Mouse (Mus musculus) layer of hippocampus, adult 11-12 months (tissue): ENCODE results near the gene Tubb1.
A peak's percentile ranks its signal among the peaks of the same experiment; 100 is the strongest.

Source experiments
- DNase-seq: peaks from one replicate; pipeline ENCODE4 v3.0.0; 2022; ENCODE audit warnings: low spot score

Gene Tubb1

DNA sequence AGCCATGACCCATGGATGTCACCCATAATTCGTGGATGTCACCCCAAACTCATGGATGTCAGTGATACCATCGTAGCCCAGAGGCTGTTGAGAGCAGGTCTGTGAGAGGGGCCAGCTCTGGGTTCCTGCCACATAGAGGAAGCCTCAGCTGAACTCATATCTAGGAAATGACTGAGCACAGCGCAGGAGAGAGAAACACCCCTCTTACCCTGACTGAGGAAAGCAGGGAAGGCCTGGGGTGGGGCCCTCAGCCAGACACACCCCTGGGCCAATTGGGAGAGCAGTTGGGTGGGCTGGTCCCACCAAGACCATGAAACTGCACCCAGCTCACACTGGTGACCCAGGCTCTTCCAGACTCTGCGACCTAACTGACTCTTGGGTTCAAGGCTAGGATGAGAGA lies at the start of gene Tubb1:
Tubb1 (plus strand) TSS at position 343 of the 400 bp plus-strand sequence.
- no peak for DNase-seq

DNA sequence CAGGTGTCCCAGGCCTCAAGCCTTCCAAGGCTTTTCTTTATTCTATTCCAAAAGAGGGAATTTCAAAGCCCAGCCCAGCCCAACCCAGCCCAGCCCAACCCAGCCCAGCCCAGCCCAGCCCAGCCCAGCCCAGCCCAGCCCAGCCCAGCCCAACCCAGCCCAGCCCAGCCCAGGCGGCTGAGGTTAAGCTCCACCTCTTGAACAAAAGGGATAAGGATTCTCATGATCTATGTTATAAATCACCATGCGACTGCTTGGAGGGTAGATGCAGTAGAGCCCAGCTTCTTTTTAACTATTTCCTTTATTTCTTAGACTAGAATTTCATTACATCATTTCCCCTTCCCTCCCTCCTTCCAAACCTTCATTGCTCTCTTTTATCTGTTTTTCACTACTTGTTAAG lies 40.3 kb upstream of the Tubb1 start:
- DNase-seq, result no peak

DNA sequence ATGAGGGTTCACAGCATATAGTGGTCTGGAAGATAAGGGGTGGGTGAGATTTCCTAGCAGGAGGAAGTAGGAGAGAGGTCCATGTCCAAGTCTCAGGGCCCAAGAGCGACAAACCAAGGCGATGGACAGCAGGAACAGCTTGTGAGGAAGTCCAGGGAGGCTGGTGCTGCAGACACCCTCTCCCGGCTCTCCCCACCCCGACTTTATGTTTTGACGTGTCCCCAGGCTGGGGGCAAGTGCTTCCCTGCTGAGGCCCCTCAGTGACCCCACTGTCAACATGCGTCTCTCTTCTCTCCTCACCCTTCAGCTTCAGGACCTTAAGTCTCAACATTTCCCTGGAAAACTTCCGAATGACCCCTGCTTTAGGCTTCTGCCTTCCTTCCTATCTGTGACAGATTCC lies 37.4 kb upstream of the Tubb1 start:
- DNase-seq, result no peak

DNA sequence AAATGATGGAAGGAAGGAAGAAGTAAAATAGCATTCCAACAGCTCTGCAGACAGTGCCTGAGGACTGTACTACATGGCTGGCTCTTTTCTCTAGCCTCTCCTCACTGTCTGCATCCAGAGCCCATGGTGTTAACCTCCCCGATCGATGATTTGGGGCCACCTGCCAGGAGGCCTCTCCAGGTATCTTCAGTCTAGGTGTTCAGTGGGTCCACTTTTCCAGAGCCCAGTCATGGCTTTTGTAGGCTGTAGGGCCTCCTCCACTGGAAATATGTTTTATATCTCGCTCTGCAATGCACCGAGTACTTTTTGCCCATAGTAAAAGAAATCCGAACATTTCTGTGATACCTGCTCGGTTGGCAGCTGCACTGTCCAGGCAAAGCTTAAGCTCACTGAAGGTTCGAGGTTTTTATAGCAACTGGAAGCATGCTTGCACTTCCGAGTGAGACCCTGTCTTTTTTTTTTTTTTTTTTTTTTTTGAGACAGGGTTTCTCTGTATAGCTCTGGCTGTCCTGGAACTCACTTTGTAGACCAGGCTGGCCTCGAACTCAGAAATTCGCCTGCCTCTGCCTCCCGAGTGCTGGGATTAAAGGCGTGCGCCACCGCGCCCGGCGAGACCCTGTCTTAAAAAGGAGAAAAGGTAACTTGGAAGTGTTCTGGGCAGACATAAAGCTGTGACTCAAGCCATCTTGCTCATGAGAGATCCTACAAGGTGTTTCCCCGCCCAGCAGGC lies 35.3 kb upstream of the Tubb1 start:
- DNase-seq, result no peak

DNA sequence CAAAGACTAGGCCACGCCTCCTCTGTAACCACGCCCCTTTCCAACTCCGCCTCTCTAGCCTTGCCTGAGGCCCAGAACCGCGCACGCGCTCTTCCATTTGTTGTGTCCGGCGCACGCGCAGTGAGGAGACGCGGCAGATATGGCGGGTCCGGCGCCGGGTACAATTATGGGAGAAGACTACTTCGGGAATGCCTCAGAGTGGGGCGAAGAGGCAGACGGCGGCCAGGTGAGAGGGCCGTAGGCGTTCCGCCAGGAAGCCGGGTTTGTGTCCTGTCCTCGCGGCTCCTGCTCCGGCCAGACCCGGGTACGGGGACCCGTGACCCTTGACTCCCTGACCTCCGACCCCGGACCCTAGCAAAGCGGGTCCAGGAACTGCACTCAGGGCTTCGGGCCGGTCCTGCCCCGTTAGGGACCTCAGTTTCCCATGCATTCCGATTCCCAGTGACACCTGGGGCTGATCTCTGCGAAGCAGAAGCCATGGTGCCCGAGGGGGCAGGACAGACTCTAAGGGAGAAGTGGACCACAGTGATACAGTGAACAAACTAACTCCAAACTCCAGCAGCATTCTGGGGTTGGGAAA lies 34.7 kb upstream of the Tubb1 start, which contains the start of gene Nelfcd:
Nelfcd (plus strand) TSS at position 74 of the 580 bp plus-strand sequence.
- peak; percentile 96 for DNase-seq

DNA sequence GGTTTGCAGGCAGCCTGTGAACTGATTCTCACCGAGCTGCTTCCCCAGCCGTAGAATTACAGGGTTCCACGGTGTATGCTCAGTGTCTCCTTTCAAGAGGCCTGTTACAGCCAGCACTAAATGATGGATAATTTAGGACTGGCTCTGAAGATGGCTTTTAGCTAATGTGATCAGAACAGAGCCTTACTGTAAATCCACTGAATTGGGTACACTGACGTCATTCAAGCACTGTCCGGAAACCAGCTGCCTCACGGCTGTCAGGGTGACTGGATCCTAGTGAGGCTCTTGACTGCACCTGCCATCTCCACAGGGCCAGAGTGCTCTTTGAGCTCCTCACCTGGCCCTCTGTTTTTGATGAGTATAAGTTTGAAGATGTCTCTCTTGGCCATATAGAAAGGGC lies 29.4 kb upstream of the Tubb1 start:
- DNase-seq, result no peak

DNA sequence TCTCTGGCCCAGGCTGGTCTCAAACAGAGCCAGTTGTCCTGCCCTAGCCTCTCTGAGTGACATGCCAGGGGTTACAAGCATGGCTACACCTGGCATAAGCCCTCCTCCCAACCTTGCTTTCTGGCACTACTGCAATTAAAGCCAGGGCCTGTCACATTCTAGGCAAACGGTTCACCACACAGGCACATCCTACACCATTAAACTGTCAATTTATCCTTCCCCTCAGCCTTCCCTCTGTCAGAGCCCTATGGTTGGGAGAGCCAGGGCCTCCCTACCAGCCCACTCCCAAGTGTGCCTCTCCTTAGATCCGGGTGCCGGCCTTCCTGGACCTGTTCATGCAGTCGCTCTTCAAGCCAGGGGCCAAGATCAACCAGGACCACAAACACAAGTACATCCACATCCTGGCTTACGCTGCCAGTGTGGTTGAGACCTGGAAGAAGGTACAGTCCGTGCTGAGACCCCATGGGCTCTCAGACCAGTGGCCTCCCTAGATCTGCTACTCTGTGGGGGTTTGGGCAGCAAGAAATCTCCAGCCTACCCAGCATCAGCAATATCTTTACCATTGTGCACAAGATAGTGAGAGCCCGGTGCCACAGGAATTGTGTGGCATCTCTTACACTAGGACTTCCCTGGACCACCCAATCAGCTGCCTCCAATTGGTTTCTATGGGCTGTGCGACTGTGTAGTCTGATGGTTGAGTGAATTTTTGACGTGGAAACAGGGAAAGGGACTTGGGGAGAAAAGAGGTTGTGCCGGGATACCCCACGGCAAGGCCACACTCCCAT lies 26.0 kb upstream of the Tubb1 start:
- no peak for DNase-seq

DNA sequence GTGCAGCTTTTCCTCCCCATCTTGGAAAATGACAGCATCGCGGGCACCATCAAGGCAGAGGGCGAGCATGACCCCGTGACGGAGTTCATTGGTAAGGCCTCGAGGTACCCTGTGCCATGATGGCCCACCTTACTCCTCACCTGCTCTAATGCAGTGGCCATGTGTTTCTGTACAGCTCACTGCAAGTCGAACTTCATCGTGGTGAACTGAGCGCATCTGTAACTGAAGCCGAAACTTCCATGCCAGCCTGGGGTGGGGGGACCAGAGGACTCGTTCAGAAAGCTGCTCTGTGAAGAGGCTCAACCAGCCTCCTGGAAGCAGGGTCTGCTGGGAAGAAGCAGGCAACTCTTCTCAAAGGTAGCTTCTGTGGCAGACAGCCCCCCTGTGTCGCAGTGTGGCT lies 23.6 kb upstream of the Tubb1 start:
- no peak for DNase-seq

DNA sequence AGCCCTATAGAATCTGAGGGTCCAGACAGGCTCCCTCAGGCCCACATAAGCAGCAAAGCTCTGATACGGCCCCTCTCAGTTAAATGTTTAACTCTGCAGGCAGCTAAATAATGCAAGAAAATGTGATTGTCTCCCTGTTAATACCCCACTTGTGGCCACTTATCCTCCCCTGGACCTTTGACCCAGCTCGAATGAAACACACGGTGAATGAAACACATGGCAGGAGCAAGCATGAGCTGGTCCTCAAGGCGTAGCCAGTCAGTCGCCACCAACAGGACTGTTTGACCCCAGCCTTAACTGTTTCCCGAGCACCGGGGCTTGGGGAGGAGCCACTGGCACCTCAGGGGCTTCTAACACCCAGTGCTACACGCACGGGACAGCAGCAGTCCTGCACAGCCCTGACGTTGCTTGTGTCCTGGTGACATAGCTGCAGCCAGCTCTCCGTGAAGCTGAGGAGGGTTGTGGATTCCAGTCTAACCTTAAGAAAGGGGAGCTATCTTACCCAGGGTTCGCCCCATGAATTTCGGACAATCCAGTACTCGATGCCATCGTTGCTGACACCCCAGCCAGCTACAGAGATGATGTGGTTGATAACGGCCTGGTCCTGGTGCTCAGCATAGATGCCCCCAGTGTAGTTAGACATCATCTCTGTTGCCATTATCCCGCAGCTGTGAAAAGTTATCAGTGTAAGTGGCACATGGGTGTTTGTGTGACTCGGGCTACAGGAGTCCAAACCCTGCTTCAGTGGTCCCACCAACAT lies 22.2 kb upstream of the Tubb1 start:
- no peak for DNase-seq

DNA sequence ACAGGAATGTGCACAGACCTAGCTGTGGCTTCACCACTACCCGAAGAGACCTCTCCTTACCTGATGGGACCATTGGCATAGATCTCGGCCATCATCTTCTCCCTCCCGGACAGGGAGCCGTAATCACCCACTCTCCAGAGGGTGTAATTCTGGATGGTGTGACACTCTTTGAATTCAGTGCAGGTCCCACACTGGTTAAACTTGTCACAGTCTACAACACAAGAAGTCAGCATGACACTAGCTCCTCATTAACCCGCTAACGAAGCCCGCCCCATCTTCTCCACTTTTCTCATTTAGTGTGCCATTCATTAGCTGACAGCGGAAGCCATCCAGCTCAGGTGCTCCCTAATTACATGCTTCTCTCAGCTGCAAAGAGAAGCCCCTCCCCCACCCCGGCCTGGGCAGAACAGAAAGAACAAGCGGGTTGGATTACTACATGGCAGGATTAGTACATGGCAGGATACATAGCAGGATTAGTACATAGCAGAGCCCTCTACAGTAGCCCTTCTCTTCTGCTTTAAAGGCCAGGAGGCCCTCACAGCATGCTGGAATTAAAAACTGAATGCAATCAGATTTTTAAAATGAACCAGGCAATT lies 21.4 kb upstream of the Tubb1 start:
- DNase-seq, result no peak

DNA sequence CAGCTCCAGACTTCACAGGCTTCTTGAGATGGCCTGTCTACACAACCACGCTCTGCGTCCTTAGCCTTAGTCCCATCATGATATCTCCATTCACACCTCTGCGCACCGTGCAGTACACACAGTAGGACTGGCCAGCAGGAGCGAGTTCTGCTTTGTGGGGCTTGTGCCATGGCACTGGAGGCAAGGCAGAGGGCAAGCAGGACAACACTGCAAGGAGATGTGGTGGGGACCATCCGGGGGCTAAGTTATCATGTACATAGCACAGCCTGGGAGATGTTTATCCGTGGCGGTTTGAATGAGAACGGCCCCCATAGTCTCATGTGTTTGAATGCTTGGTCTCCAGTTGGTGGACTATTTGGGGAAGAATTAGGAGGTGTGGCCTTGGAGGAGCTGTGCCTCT lies 15.6 kb upstream of the Tubb1 start:
- no peak for DNase-seq

DNA sequence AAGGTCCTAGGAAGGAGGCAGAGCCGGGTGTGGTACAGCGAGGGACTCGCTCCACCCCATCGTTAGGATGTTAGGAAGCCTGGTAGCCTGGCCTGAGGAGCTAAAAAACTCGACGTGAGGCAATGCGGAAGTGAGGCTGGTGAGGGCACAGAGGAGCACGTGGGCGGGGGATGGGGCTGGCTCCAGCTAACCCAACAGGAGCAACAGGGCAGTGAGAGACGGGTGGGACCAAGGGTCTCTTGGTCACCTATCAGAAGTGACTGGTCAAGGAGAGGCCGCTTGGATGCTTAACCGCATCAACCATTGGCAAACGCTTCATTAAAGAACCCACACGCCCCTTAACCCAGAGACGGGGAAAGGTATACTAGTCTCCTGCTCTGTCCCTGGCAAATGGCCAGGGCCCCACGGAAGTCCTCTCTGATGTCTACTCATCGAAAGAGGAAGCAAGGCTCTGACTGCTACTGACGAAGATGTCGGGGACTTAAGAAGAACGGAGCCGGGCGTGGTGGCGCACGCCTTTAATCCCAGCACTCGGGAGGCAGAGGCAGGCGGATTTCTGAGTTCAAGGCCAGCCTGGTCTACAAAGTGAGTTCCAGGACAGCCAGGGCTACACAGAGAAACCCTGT lies 14.3 kb upstream of the Tubb1 start:
- DNase-seq, result peak; percentile 57

DNA sequence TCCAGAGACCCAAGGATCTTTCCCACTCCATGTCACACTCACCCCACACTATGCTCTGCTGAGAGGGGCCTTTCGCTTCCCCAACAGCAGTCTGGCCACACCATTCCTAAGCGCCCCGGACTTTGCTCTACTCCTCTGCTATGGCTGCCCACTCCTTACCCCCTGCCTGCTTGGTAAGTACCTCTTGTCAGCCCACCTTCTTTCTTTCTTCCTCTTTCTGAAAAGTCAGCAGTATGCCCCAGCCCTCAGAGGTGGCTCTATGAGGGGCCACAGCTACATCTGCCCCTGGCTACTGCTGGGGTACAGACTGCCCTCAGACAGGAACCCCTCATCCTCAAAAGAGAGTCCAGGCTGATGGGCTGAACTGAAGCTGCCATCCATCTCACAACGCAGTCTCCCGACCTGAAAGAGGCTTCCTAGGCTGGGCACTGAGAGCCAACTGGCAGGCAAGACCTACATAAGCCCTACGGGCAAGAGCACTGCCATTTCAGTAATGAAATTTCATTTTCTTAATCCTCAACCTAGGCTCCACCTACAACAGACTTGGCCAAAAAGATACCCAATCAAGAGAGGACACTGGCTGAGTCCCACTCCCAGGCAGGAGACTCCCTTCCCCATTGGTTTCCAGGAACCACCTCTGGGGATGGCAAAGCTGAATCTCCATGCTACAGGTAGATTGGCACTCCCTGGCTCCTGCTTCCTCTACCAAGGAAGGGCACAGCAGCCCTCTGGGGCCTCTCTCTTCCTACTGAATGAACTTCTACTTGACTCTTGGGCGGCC lies 13.4 kb upstream of the Tubb1 start:
- no peak for DNase-seq

DNA sequence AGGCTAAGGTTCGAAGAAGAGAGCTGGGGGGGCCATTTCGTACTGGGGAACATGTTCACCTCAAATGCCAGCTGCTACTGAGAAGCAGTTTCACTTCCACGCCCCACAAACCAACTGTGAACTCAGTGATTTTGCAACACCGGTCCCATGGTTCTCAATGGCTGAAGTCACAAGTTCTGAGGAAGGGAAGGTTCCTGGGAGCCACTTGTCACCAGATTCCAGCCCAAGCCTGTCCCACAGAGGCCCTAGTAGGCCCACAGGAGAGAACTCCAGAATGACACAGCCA lies 12.9 kb upstream of the Tubb1 start:
- DNase-seq, result peak; percentile 53

DNA sequence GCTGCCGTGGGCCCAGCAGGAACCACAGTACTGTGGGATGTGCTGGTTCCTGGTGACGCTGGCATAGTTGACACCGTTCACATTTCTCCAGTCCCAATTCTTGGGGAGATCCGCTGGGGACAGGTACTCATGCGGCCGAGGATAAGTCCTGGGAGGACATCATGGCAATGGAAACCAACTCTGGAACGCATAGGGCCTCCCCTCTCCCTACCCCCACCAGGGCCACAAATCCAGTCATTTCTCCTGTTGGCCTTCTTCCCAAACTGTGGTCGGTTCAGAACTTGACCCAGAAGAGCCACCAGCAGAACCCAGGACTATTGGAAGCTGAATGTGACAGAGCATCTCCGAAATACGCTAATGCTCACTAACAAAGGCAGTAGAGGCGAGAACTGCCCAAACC lies 12.3 kb upstream of the Tubb1 start:
- DNase-seq, result no peak

DNA sequence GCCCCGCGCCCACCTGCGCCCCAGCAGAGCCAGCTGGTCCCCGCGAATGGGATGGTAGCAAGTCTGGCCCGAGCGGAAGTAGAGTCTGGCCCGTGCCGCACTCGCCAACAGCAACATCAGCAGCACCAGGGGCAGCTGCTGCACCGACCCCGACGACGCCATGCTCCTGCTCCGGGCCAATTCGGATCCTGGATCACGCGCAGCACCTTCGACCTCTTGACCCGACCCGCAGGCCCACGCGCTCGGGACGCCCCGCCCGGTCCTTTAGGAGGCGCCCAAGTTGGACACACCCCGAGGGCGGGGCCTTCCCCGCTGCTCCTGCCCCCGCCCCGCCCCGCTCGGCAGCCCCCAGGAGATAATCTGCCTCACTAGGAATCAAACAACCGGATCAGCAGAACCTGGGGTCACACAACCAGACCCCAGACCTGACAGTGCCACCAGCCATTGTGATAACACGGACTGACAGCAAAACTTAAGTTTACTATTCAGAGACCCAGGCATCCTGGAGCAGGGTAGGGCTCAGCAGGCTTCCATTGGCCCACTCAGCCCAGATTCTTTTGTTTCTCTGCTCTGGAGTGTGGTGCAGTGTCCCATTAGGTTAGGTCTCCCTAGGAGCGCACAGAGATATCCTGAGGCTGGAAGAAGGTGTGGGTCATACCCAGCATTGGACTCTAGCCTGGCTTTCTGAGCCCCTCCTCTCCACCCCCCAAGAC lies 11.6 kb upstream of the Tubb1 start, which contains the start of gene Ctsz:
Ctsz (minus strand) TSS at position 303 of the 713 bp plus-strand sequence.
- peak; percentile 68 for DNase-seq

DNA sequence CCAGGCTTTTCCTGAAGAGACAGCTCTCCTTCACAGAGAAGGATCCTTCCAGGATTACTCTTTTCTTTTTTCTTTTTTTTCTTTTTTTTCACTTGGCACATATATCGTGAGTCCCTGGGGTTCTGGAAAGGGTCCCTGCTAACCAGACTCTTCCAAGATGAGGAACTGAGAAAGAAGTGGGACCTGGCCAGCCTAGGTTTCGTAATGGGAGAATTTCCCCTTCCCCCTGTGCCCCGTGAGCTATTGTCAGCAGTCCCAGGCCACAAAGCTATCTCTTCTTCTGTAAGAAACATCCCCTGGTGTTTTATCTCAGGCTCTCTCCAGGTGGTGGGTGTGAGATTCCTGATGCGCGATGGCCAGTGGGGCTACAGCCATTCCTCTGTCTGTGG lies 11.1 kb upstream of the Tubb1 start:
- DNase-seq, result peak; percentile 46

DNA sequence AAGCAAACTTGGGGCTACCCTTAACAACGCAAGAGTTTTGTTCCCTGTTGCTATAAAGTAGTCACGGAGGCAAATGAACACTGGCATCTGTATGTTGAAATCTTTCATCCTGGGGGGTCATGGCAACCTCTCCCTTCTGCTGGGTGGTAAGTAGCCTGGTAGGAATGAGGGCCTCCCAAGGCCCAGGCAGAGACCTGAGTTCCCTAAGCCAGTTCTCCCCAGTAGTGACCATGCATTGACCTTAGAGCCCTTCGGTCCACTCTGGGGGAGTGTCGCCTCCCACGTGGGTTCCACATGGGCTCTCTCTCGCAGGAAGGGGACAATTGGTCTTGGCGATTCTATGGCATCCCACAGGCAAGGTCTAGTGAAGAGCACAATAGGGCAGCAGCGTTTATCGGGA lies 10.5 kb upstream of the Tubb1 start:
- no peak for DNase-seq

DNA sequence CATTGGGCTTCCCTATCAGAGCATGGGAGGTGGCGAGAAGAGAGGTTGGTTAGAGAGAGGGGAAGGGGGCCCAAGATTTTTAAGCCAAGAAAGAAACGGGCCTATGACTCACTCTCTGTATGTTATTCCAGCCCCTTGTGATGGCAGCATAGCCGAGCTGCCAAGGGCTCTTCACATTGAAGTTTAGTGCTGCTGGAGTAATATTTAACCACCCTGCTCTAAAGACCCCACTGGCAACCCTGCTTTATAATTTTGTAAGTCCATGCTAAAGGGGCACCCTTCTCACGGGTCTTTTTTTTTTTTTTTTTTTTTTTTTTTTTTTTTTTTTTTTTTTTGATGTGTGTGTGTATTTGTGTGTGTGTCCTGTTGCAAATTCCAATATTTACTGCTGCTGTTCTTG lies 8.6 kb upstream of the Tubb1 start:
- no peak for DNase-seq

DNA sequence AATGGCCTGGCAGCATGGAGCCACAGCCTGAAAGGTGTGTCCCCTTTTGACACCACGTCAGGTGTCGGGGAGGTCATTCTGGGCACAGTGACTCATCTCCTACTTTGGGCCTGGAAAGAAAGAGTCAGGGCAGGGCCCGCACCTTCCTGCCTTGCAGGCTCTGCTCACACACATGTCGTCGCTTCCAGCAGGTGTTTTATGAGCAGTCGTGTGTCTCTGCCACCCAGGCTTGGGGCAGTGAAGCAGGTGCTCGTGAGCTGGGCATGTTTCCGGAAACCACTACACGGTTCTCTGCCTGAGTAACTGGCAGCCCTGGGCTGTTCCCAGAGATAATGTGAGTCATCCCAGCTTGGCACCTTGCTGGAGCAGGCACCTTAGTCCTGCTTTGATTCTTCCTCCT lies 8.0 kb upstream of the Tubb1 start:
- DNase-seq, result no peak
